Mouse (Mus musculus): Measurements from ENCODE around the gene a. TPM values are rescaled to one million over a fixed set of nuclear protein-coding genes. Genes with fewer than 3 reads are reported as not detected.
A peak's percentile ranks its signal among the peaks of the same experiment; 100 is the strongest.

The a gene
- total and polyA plus RNA-seq, 2 experiments from 2014 or later: 0.90 to 2.9 TPM

DNA sequence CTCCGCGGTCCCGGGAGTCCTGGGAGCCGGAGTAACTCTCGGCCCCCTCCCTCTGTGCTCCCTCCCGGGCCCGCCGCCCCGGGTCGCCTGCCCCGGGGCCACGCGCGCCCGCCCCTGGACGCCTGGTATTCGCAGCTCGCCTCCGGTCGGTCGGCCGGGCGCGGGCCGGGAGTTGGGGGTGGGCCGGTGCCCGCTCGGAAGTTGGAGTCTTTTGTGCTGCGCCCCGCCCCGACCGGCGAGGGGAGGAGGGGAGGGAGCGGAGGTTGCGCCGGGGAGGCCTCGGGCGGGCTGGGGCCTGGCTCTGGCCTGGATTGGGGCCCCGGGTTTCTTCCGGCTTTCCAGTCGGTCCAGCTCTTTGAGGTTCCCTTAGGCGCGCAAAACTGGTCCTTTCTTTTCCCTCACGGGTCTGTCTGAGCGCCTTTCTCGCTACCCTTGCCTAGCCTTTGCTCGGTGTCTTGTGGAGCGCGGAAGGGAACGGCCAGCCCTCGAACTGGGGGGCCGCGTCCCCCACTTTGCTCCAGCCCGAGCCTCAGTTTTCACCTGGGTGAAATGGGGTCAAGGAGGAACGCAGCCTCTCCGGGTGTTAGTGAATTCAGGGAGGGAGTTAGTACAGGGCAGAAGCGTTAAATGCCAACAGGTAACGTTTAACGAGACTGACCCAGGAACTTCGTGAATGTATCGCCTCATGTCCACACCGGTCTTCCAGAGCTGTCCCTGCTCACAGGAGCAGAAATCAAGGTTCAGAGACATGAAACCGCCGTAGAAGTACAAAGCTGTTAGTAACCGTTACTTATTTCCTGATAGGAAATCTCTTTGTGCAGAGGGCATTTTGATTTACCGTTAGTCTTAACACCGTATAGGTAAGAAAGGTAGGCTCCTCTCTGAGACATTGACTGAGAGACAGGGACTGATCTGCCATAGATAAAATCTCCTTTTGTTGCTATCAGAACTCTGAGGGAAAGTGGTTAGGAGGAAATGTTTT lies 750 bp downstream of the a start:
- H3K9me3 ChIP-seq (ENCODE audit: low read length): no peaks in the 10 kb centered on the region
- H3K36me3 ChIP-seq (ENCODE audit: insufficient read depth): no peaks in the 10 kb centered on the region
- ATAC-seq (peak; percentile 9), DNase-seq (peak; percentile 45)
- H3K9ac ChIP-seq: peak overlapping the region; percentile 90
- H3K4me2 ChIP-seq (ENCODE audit: low read depth): peak overlapping the region; percentile 68
- H3K4me1 ChIP-seq (ENCODE audit: insufficient read depth): peaks cover 15% of the 10 kb centered on the region
- TF ChIP-seq CTCF (IDR thresholded peaks at IDR 0.05; ENCODE audit: low read depth): no peak
- H3K4me3 ChIP-seq (ENCODE audit: low read depth, low read length): peak overlapping the region; percentile 99
- H3K27ac ChIP-seq (ENCODE audit: low read depth, low read length): peak overlapping the region; percentile 99
- no peaks in the 10 kb centered on the region for H3K27me3 ChIP-seq (ENCODE audit: insufficient read depth, low read length)
- WGBS: 2% methylated on average over 62 of the region's 67 CpGs

DNA sequence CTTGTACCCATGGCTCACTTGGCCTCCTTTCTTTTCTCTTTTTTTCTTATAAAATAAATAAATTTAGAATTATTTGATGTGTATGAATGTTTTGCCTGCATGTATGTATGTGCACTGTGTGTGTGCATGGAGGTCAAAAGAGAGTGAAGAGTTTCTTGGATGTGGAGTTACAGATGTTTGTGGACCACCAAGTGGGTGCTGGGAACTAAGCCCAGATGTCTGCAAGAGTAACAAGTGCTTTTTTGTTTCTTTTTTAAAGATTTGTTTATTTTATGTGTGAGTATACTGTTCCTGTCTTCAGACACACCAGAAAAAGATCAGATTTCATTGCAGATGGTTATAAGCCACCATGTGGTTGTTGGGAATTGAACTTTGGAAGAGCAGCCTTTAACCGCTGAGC lies 12.2 kb downstream of the a start:
- Histone ChIP-seq H3K27me3 (ENCODE audit: insufficient read depth, low read length) (no peaks in the 10 kb centered on the region), H3K4me1 (ENCODE audit: insufficient read depth) (no peaks in the 10 kb centered on the region; the same call in 1 of the 2 replicates), H3K36me3 (ENCODE audit: insufficient read depth) (no peaks in the 10 kb centered on the region), H3K27ac (ENCODE audit: low read depth, low read length) (no peak overlapping the region), H3K9me3 (ENCODE audit: low read length) (no peaks in the 10 kb centered on the region), H3K4me3 (ENCODE audit: low read depth, low read length) (no peak overlapping the region), H3K9ac (no peak overlapping the region), H3K4me2 (ENCODE audit: low read depth) (no peak overlapping the region)
- no peak for TF ChIP-seq CTCF (IDR thresholded peaks at IDR 0.05; ENCODE audit: low read depth)
- DNase-seq (no peak), ATAC-seq (no peak)
- 88% methylated on average over 1 of the region's 1 CpGs for WGBS

DNA sequence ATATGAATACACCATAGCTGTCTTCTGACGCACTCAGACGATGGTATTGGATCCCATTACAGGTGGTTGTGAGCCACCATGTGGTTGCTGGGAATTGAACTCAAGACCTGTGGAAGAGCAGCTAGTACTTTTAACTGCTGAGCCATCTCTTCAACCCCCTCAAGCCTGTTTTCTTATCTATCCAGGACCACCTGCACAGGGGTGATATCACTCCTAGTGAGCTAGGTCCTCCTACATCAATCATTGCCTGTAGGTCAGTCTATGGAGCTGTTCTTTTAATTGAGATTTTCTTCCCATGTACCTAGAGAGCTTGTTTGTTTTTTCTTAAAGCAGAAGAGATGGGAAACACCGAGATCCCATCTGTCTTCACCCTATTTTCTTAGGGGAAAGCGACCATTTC lies 12.6 kb downstream of the a start:
- no peaks in the 10 kb centered on the region for H3K27me3 ChIP-seq (ENCODE audit: insufficient read depth, low read length)
- no peaks in the 10 kb centered on the region for H3K9me3 ChIP-seq (ENCODE audit: low read length)
- DNase-seq (no peak), ATAC-seq (no peak)
- H3K9ac ChIP-seq: no peak overlapping the region
- no peak overlapping the region for H3K4me3 ChIP-seq (ENCODE audit: low read depth, low read length)
- TF ChIP-seq CTCF (IDR thresholded peaks at IDR 0.05; ENCODE audit: low read depth): no peak
- no peaks in the 10 kb centered on the region; the same call in 1 of the 2 replicates for H3K4me1 ChIP-seq (ENCODE audit: insufficient read depth)
- no peak overlapping the region for H3K27ac ChIP-seq (ENCODE audit: low read depth, low read length)
- no peak overlapping the region for H3K4me2 ChIP-seq (ENCODE audit: low read depth)
- no peaks in the 10 kb centered on the region for H3K36me3 ChIP-seq (ENCODE audit: insufficient read depth)
- 78% methylated on average over 4 of the region's 4 CpGs for WGBS

DNA sequence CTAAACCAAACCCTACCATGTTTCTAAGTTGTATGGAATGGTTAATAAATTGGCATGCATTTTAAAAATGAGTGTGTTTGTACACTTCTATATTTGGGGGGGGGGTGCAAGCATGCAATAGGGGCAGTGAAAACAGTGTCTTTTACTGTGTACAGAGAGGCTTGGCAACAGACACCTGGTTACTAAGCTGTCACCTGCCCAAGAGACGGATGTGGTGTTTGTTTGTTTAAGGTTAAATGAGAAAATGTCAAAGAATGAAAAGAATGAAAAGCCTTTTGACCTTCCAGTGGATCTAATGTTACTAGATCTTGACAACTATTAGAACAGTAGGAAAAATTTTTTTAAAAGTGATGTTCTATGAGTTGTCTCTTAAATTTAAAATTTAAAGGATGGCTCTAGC lies 16.5 kb downstream of the a start:
- Histone ChIP-seq H3K4me2 (ENCODE audit: low read depth) (no peak overlapping the region), H3K4me3 (ENCODE audit: low read depth, low read length) (no peak overlapping the region), H3K36me3 (ENCODE audit: insufficient read depth) (no peaks in the 10 kb centered on the region), H3K4me1 (ENCODE audit: insufficient read depth) (no peaks in the 10 kb centered on the region; the same call in 1 of the 2 replicates), H3K9ac (no peak overlapping the region), H3K9me3 (ENCODE audit: low read length) (no peaks in the 10 kb centered on the region), H3K27ac (ENCODE audit: low read depth, low read length) (no peak overlapping the region), H3K27me3 (ENCODE audit: insufficient read depth, low read length) (no peaks in the 10 kb centered on the region)
- ATAC-seq: no peak
- DNase-seq: no peak
- TF ChIP-seq CTCF (IDR thresholded peaks at IDR 0.05; ENCODE audit: low read depth): no peak
- WGBS: 54% methylated on average over 1 of the region's 1 CpGs

DNA sequence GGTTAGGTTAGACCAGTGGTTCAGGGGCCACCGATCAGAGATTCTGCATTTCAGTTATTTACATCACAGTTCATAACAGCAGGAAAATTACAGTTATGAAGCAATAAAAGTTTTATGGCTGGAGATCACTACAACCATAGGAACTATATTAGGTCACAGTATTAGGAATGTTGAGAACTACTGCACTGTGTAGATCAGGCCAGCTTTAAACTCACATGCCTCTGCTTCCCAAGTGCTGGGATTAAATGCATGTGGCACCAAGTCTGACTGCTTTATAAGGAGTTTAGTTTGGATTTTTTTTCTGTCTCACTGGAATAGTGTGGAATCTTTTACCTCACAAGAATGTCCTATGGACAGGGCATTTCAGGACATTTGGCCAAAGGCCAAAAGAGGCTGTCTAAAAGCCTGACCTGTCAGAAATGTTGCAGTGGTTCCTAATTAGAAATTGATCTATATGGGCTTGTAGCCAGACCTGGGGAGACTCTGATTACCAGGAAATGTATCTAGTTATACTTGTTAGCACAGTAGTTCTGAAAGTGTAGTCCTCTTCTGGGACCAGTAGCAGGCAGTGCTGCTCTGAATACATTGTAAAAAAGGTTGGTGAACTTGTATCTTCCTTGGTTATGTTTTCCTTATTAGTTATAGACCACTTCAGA lies 18.0 kb downstream of the a start:
- WGBS: 88% methylated on average over 1 of the region's 1 CpGs
- no peak; the same call in 1 of the 2 replicates for TF ChIP-seq CTCF (IDR thresholded peaks at IDR 0.05; ENCODE audit: low read depth)
- DNase-seq (no peak), ATAC-seq (no peak)
- Histone ChIP-seq H3K9me3 (ENCODE audit: low read length) (no peaks in the 10 kb centered on the region), H3K27ac (ENCODE audit: low read depth, low read length) (no peak overlapping the region), H3K4me3 (ENCODE audit: low read depth, low read length) (no peak overlapping the region), H3K36me3 (ENCODE audit: insufficient read depth) (no peaks in the 10 kb centered on the region), H3K27me3 (ENCODE audit: insufficient read depth, low read length) (no peaks in the 10 kb centered on the region), H3K4me2 (ENCODE audit: low read depth) (no peak overlapping the region), H3K4me1 (ENCODE audit: insufficient read depth) (no peaks in the 10 kb centered on the region; the same call in 1 of the 2 replicates), H3K9ac (no peak overlapping the region)

DNA sequence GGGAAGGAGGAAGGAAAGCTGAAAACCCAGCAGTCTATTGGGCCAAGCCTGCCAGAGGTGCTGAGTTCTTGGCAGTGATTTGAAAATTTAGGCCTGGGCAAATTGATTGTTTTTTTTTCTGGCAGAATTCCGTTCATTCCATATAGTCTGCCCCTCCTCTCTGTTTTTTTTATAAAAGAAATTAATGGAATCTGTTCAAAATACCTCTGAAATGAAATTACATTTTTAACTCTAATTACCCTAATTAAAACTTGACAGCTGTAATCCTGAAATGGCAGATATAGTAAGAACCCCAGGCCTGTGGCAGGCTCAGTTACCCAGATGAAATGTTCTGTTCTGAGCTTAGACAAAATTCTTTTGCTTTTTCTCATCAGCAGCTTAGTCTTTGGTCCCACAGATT lies 19.6 kb downstream of the a start:
- no peaks in the 10 kb centered on the region; the same call in 1 of the 2 replicates for H3K4me1 ChIP-seq (ENCODE audit: insufficient read depth)
- H3K27me3 ChIP-seq (ENCODE audit: insufficient read depth, low read length): no peaks in the 10 kb centered on the region
- WGBS: 30% methylated on average over 1 of the region's 1 CpGs
- DNase-seq: no peak
- no peaks in the 10 kb centered on the region for H3K9me3 ChIP-seq (ENCODE audit: low read length)
- H3K36me3 ChIP-seq (ENCODE audit: insufficient read depth): no peaks in the 10 kb centered on the region
- no peak for ATAC-seq
- no peak for TF ChIP-seq CTCF (IDR thresholded peaks at IDR 0.05; ENCODE audit: low read depth)
- no peak overlapping the region for H3K4me2 ChIP-seq (ENCODE audit: low read depth)
- no peak overlapping the region for H3K9ac ChIP-seq
- H3K27ac ChIP-seq (ENCODE audit: low read depth, low read length): no peak overlapping the region
- H3K4me3 ChIP-seq (ENCODE audit: low read depth, low read length): no peak overlapping the region

DNA sequence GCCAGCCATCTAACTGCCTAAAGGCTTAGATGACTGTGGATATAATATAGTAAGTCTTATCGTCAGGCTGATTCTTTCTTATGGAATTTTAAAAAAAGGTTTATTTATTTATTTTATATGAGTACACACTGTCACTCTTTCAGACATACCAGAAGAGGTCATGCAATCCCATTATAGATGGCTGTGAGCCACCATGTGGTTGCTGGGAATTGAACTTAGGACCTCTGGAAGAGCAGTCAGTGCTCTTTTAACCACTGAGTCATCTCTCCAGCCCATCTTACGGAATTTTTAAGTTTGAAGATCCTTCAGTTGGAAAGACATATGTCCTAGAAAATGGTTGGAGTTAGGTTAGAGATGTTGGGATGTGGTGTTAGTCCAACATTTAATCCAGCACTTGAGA lies 22.2 kb downstream of the a start:
- Histone ChIP-seq H3K9me3 (ENCODE audit: low read length) (no peaks in the 10 kb centered on the region), H3K4me2 (ENCODE audit: low read depth) (no peak overlapping the region), H3K27ac (ENCODE audit: low read depth, low read length) (no peak overlapping the region), H3K9ac (no peak overlapping the region), H3K4me1 (ENCODE audit: insufficient read depth) (peaks cover 10% of the 10 kb centered on the region; the same call in 1 of the 2 replicates), H3K36me3 (ENCODE audit: insufficient read depth) (no peaks in the 10 kb centered on the region), H3K4me3 (ENCODE audit: low read depth, low read length) (no peak overlapping the region), H3K27me3 (ENCODE audit: insufficient read depth, low read length) (no peaks in the 10 kb centered on the region)
- ATAC-seq (no peak), DNase-seq (no peak)
- no peak for TF ChIP-seq CTCF (IDR thresholded peaks at IDR 0.05; ENCODE audit: low read depth)
- WGBS: 90% methylated on average over 2 of the region's 2 CpGs

All from forebrain, postnatal 0 days (tissue).